Mouse (Mus musculus): ENCODE data around the gene Tfap2a.

GRCm38 (mm10) chr13:40707646-40708045 lies 30.5 kb downstream of the Tfap2a start:
- no peak for TF ChIP-seq UBTF (IDR thresholded peaks at IDR 0.05; ENCODE audit: borderline replicate concordance, insufficient read depth, low read depth, low read length)
- no peak for TF ChIP-seq POLR2A (IDR thresholded peaks at IDR 0.05; ENCODE audit: control insufficient read depth in 1 of 2, insufficient read depth in 1 of 2, low read depth in 1 of 2, low read length in 2 of 2, poor library complexity in 1 of 2)
- no peak for TF ChIP-seq CTCF (IDR thresholded peaks at IDR 0.05 in 2 of 3, conservative IDR thresholded peaks at IDR 0.05 in 1 of 3; ENCODE audit: control insufficient read depth in 1 of 3, insufficient read depth in 1 of 3, low read depth in 2 of 3, low read length in 3 of 3, poor library complexity in 1 of 3, severe bottlenecking in 1 of 3)
- TF ChIP-seq MAX (IDR thresholded peaks at IDR 0.05; ENCODE audit: low read length): no peak
- no peak for TF ChIP-seq EP300 (IDR thresholded peaks at IDR 0.05; ENCODE audit: low read depth in 1 of 2, low read length in 2 of 2)
- no peak for TF ChIP-seq USF2 (IDR thresholded peaks at IDR 0.05; ENCODE audit: borderline replicate concordance in 1 of 2, insufficient read depth in 1 of 2, low read depth in 1 of 2, low read length in 2 of 2)
- no peak for TF ChIP-seq TBP (IDR thresholded peaks at IDR 0.05; ENCODE audit: low read depth, low read length)
- no peak for TF ChIP-seq MAZ (IDR thresholded peaks at IDR 0.05; ENCODE audit: low read depth, low read length)
- no peak for TF ChIP-seq SIN3A (IDR thresholded peaks at IDR 0.05; ENCODE audit: low read length)
- no peak for TF ChIP-seq CHD2 (IDR thresholded peaks at IDR 0.05; ENCODE audit: low read length)
